Mouse (Mus musculus): ENCODE measurements around the gene Lamc1.

Gene Lamc1

DNA sequence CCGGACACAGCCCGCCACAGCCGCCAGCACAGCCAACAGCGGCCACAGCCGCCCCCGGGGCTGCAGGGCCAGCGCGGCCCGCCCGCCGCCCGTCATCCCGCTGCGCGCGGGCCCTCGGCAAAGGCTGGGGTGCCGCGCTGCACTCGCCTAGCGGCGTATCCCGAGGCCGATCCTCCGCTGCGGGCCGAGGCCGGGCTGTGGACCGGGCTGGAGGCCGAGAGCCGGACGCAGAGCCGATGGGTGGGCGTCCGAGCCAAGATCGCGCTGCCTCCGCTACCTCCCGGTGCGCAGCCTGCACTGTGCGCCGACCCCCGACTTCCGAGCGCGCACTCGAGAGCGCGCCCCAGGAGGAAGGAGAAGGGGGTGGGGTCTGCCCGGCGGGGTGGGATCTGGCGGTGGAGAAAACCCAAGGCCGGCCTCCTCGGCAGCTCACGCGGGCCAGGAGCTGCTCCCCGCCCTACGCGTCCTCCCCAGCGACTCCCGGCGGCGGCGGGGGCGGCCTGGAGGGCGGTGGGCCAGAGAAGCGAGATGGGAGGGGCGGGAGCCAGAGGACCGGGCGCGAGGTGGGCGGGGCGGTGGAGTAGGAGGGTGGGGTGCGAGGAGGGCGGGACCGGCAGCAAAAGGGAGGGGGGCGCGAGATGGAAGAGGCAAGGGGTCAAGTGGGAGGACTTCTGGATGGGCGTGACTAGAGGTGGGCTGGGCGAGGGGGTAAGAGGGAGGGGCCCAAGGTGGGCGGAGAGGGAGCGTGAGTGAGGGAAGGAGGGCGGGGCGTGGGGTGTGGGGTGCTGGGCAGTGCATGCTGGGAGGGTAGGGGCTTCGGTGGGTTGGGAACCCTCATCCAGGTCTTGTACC, at the start of gene Lamc1:
Gene Lamc1, minus strand, starts transcription at position 343 of the 852 bp plus-strand sequence.
- no peak for TF ChIP-seq GATA4 (IDR thresholded peaks at IDR 0.05; ENCODE audit: insufficient replicate concordance, low read length)

DNA sequence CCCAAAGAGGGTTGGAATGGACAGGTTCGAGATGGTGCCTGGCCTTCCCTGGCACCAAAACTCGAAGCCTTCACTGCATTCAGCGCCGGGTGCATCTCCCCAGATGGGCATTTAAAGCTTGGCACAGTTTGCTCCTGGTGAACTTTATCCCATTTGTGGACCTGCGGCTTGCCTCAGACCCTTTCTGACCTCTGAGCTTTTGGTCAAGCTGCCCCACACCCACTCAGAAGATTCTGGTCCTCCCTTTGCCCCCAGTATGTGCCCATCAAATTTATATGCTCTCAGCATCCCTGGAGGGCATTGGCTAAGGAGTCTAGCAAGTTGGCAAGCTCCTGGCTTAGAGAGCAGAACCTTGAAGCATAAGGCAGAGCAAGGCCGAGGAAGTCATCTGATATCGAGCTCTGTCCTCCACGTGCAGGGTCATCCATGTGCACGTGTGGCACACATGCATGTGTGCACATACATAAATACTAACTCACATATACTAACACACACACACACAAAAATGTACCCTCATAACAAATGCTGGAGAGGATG, 48.2 kb upstream of the Lamc1 start:
- TF ChIP-seq GATA4 (IDR thresholded peaks at IDR 0.05; ENCODE audit: insufficient replicate concordance, low read length): no peak

GRCm38 (mm10) chr1:153379832-153380231, 47.2 kb upstream of the Lamc1 start:
- TF ChIP-seq GATA4 (IDR thresholded peaks at IDR 0.05; ENCODE audit: insufficient replicate concordance, low read length): no peak

DNA sequence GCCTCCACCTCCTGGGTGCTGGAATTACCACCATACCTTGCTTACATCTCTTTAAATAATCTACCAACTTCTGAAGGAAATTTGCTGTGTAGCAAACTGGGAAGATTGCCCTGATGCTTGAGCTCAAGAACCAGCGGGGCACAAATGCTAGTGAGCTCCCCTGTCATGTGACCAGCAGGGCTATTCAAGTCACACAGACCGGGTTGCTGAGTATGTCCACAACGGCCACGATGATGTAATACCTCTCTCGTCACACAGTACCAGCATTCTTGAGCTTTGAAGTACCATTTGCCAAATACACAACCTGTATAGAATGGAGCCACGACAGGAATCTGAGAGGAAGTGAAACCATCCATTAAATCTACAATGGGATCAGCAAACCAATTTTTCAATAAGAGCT, 46.0 kb upstream of the Lamc1 start:
- TF ChIP-seq GATA4 (IDR thresholded peaks at IDR 0.05; ENCODE audit: insufficient replicate concordance, low read length): no peak

DNA sequence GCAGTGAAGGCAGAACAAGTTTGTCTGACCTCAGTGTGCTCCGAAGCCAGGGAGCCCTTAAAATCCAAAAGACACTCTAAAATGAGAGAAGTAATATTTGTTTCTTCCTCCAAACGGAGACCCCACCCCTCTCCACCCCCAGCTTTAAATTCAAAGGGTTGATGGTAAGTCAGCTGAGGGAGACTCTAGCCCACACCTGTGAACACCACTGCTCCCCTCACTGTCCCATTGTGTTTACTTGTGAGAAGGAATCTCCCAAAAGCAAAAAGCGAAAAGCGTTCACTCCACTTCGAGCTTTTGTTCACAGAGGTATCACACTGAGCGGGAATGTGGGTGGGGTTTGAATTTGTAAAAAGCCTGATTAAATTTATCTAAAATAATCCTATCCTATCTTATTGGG, 43.9 kb upstream of the Lamc1 start:
- no peak for TF ChIP-seq GATA4 (IDR thresholded peaks at IDR 0.05; ENCODE audit: insufficient replicate concordance, low read length)

GRCm38 (mm10) chr1:153374136-153374535, 41.5 kb upstream of the Lamc1 start:
- no peak for TF ChIP-seq GATA4 (IDR thresholded peaks at IDR 0.05; ENCODE audit: insufficient replicate concordance, low read length)

GRCm38 (mm10) chr1:153371846-153372245, 39.3 kb upstream of the Lamc1 start:
- TF ChIP-seq GATA4 (IDR thresholded peaks at IDR 0.05; ENCODE audit: insufficient replicate concordance, low read length): no peak

- TF ChIP-seq GATA4 (IDR thresholded peaks at IDR 0.05; ENCODE audit: insufficient replicate concordance, low read length): peak; percentile 82; the same call in 1 of the 2 replicates
These were observed 36.4 kb upstream of the Lamc1 start for GRCm38 (mm10) chr1:153369011-153369410.

DNA sequence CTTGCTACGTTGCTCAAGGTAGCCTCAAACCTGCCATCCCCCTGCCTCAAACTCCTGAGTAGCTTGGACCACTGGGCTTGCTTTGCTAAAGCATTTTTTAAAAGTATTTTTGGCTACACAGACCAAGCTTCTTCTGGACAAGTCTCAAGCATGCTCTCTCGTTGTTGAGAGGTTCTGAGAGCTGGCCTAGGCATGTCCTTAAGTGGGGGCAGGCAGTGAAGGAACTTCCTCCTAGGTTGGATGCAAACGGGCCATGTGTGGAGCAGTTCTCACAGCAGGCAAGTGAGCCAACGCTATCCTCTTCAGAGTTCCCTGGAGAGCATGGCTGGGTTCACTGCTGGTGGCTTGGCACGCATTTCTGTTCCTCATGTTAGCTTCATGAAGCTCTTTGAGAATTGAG, 34.5 kb upstream of the Lamc1 start:
- TF ChIP-seq GATA4 (IDR thresholded peaks at IDR 0.05; ENCODE audit: insufficient replicate concordance, low read length): no peak

DNA sequence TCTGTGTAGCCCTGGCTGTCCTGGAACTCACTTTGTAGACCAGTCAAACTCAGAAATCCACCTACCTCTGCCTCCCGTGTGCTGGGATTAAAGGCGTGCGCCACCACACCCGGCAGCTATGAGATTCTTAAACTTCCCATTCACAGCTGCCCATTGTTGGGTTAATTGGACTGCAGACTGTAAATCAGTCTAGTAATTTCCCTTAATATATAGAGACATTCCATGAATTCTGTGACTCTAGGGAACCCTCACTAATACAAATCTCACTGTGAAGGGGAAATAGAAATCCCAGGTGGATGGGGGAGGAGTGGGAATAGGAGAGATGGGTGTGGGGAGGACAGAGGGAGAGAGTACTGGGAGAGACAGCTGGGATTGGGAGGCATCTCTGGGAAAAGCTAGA, 29.3 kb upstream of the Lamc1 start:
- TF ChIP-seq GATA4 (IDR thresholded peaks at IDR 0.05; ENCODE audit: insufficient replicate concordance, low read length): no peak

- TF ChIP-seq GATA4 (IDR thresholded peaks at IDR 0.05; ENCODE audit: insufficient replicate concordance, low read length): no peak
These were observed 28.0 kb upstream of the Lamc1 start for GRCm38 (mm10) chr1:153360556-153360955.

DNA sequence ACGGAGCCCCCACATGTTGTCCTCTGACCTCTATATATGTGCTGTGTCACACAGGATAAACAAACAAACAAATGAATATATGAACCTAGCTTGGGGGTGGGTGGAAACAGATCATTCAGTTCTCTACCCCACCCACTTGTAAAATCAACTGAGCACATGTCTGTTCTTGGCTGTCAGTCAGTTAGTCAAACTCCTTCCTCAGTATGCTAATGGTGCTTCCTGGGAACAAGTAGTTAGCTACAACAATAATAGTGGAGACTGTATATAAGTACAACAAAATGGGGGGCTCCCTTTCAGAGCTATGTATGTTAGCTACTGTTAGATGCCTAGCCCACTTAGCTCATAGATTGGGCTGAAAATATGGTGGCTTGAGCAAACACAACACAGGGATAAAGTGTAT, 24.6 kb upstream of the Lamc1 start:
- no peak for TF ChIP-seq GATA4 (IDR thresholded peaks at IDR 0.05; ENCODE audit: insufficient replicate concordance, low read length)

- TF ChIP-seq GATA4 (IDR thresholded peaks at IDR 0.05; ENCODE audit: insufficient replicate concordance, low read length): no peak
These were observed 21.9 kb upstream of the Lamc1 start for GRCm38 (mm10) chr1:153354466-153354865.

- no peak for TF ChIP-seq GATA4 (IDR thresholded peaks at IDR 0.05; ENCODE audit: insufficient replicate concordance, low read length)
These were observed 21.3 kb upstream of the Lamc1 start for GRCm38 (mm10) chr1:153353736-153354430.

GRCm38 (mm10) chr1:153351034-153351433, 18.4 kb upstream of the Lamc1 start:
- no peak for TF ChIP-seq GATA4 (IDR thresholded peaks at IDR 0.05; ENCODE audit: insufficient replicate concordance, low read length)

DNA sequence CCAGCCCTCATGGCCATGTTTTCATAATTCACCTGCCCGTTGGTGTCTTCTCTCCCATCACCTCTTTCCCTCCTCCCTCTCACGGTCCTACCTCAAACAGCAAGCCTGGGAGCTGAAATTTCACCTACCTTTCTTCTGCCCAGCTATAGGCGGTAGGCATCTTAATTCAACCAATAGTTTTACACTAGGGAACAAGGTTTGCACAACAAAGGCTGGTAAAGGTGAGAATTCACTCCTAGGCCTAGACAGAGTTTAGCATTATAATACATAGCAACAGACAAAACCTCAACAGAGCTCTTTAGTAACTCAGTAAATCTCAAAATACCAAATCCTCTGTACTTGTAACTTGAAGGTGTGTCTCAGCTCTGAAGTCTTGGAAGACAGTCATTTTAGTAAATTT, 15.1 kb upstream of the Lamc1 start:
- TF ChIP-seq GATA4 (IDR thresholded peaks at IDR 0.05; ENCODE audit: insufficient replicate concordance, low read length): no peak
